Comparison of ENCODE assay signal across 8 mouse cellular contexts in the genomic region with DNA sequence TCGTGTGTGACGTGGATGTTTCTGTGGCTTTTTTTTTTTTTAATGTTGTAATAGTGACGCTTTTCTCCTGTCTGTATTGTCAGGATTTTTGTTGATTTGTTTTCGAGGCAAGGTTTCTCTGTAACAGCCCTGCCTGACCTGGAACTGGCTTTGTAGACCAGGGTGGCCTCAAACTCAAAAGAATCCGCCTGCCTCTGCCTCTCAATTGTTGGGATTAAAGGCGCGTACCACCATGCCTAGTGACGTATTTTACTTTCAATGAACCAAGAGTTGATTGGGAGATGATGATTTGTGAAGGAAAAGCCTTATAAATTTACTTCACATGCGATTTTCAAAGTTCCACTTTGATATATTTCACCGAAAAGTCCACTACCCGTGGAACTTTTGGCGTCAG. TPM values are rescaled to one million over a fixed set of nuclear protein-coding genes. Genes with fewer than 3 reads are reported as not detected.
A peak's percentile ranks its signal among the peaks of the same experiment; 100 is the strongest.
DNase-seq lines count a peak whose midpoint lies in the region; ATAC-seq and TF ChIP-seq lines count a peak whose summit lies in the region.

A gene (minus strand): TSS at position 216 of the 394 bp plus-strand sequence.

- ATAC-seq in embryonic facial prominence, embryonic 11.5 days (replicated peaks; ENCODE audit: insufficient number of reproducible peaks, low FRiP score, low TSS enrichment, low read depth), result no peak
- ATAC-seq in limb, embryonic 15.5 days (ENCODE audit: insufficient number of reproducible peaks, low FRiP score, low TSS enrichment, low read depth), result no peak
- no peak for ATAC-seq in stomach, embryonic 14.5 days (ENCODE audit: insufficient number of reproducible peaks, insufficient read depth, low FRiP score, low read depth)

- no peaks in the 10 kb centered on the region for H3K27me3 ChIP-seq in embryonic facial prominence, embryonic 11.5 days (ENCODE audit: control insufficient read depth, insufficient read depth, low read length)
- no peaks in the 10 kb centered on the region for H3K27me3 ChIP-seq in limb, embryonic 15.5 days
- H3K27me3 ChIP-seq in stomach, embryonic 14.5 days (ENCODE audit: control insufficient read depth, insufficient read depth, low read length), result no peaks in the 10 kb centered on the region

- 30% methylated on average over 12 of the region's 12 CpGs for WGBS in embryonic facial prominence, embryonic 11.5 days
- WGBS in limb, embryonic 15.5 days, result 21% methylated on average over 12 of the region's 12 CpGs
- WGBS in stomach, embryonic 14.5 days, result 24% methylated on average over 12 of the region's 12 CpGs

- no peaks in the 10 kb centered on the region for H3K36me3 ChIP-seq in ES-E14 (ENCODE audit: control insufficient read depth, insufficient read depth, low read length, poor library complexity, severe bottlenecking)
- no peaks in the 10 kb centered on the region; the same call in 1 of the 2 replicates for H3K36me3 ChIP-seq in embryonic facial prominence, embryonic 11.5 days (replicated peaks; ENCODE audit: control insufficient read depth, insufficient read depth, low read depth, low read length)
- 0 out of 2 replicates have a peak, but pooled peaks cover 7% of the 10 kb centered on the region for H3K36me3 ChIP-seq in limb, embryonic 15.5 days
- H3K36me3 ChIP-seq in stomach, embryonic 14.5 days (ENCODE audit: control insufficient read depth, insufficient read depth, low read length), result 0 out of 2 replicates have a peak, but pooled peaks cover 7% of the 10 kb centered on the region

- in situ Hi-C loops in ES-E14 (cut with MboI; ENCODE audit: low sequenced_read_pairs in 2 of 2, unreplicated experiment in 2 of 2), result no loop called here

- H3K4me2 ChIP-seq in embryonic facial prominence, embryonic 11.5 days (ENCODE audit: low read depth, low read length), result peak within 1 kb of the TSS; percentile 70
- peak within 1 kb of the TSS; percentile 61 for H3K4me2 ChIP-seq in limb, embryonic 15.5 days
- H3K4me2 ChIP-seq in stomach, embryonic 14.5 days (replicated peaks; ENCODE audit: low read depth, low read length), result peak within 1 kb of the TSS; percentile 59

- no peaks in the 10 kb centered on the region for H3K9me3 ChIP-seq in ES-E14 (ENCODE audit: control insufficient read depth, insufficient read depth, low read depth, low read length)
- H3K9me3 ChIP-seq in embryonic facial prominence, embryonic 11.5 days (replicated peaks; ENCODE audit: control insufficient read depth, low read length), result no peaks in the 10 kb centered on the region
- H3K9me3 ChIP-seq in limb, embryonic 15.5 days, result no peaks in the 10 kb centered on the region
- peaks cover 5% of the 10 kb centered on the region; the same call in 1 of the 2 replicates for H3K9me3 ChIP-seq in stomach, embryonic 14.5 days (ENCODE audit: control insufficient read depth, low read depth, low read length)

- peaks cover 2 to 3% of the 10 kb centered on the region in 2 experiments; a peak in 2 of 4 replicates for H3K4me1 ChIP-seq in ES-E14 (ENCODE audit: control insufficient read depth in 2 of 2, insufficient read depth in 2 of 2, low read length in 2 of 2, poor library complexity in 1 of 2)
- no peaks in the 10 kb centered on the region for H3K4me1 ChIP-seq in embryonic facial prominence, embryonic 11.5 days (ENCODE audit: control insufficient read depth, insufficient read depth, low read length)
- H3K4me1 ChIP-seq in limb, embryonic 15.5 days, result peaks cover 15% of the 10 kb centered on the region
- peaks cover 12% of the 10 kb centered on the region for H3K4me1 ChIP-seq in stomach, embryonic 14.5 days (ENCODE audit: control insufficient read depth, insufficient read depth, low read length)

- peak within 1 kb of the TSS; percentile 99 for H3K9ac ChIP-seq in ES-E14 (ENCODE audit: insufficient read depth, low read depth, low read length, poor library complexity, severe bottlenecking)
- peak within 1 kb of the TSS; percentile 100 for H3K9ac ChIP-seq in embryonic facial prominence, embryonic 11.5 days (replicated peaks; ENCODE audit: low read length)
- H3K9ac ChIP-seq in limb, embryonic 15.5 days, result peak within 1 kb of the TSS; percentile 97
- peak within 1 kb of the TSS; percentile 99 for H3K9ac ChIP-seq in stomach, embryonic 14.5 days (replicated peaks; ENCODE audit: low read depth, low read length)

- peak within 1 kb of the TSS; percentile 84 to 85 for H3K4me3 ChIP-seq in ES-E14 (ENCODE audit: insufficient read depth in 1 of 2, low read depth in 1 of 2, low read length in 2 of 2, poor library complexity in 1 of 2, severe bottlenecking in 1 of 2)
- H3K4me3 ChIP-seq in embryonic facial prominence, embryonic 11.5 days (ENCODE audit: low read depth, low read length), result peak within 1 kb of the TSS; percentile 86
- peak within 1 kb of the TSS; percentile 90 for H3K4me3 ChIP-seq in limb, embryonic 15.5 days
- H3K4me3 ChIP-seq in stomach, embryonic 14.5 days (ENCODE audit: low read depth, low read length), result peak within 1 kb of the TSS; percentile 96

- H3K27ac ChIP-seq in ES-E14 (ENCODE audit: insufficient read depth, low read depth, low read length, poor library complexity, severe bottlenecking), result peak within 1 kb of the TSS; percentile 99
- peak within 1 kb of the TSS; percentile 100 for H3K27ac ChIP-seq in embryonic facial prominence, embryonic 11.5 days (replicated peaks; ENCODE audit: low read depth, low read length)
- H3K27ac ChIP-seq in limb, embryonic 15.5 days, result peak within 1 kb of the TSS; percentile 100
- H3K27ac ChIP-seq in stomach, embryonic 14.5 days (ENCODE audit: low read length), result peak within 1 kb of the TSS; percentile 100

- DNase-seq in heart, adult 8-10 months (ENCODE audit: low spot score), result no peak
- no peak for DNase-seq in heart, adult 11 months
- DNase-seq in ES-E14 (ENCODE audit: low read depth, low spot score), result no peak
- no peak for DNase-seq in embryonic facial prominence, embryonic 11.5 days (ENCODE audit: low spot score)
- peak; percentile 13 for DNase-seq in heart, postnatal 4 days
- DNase-seq in urinary bladder, postnatal 36 days (ENCODE audit: low spot score in 2 of 2), result no peak

TF ChIP-seq in ES-E14, 5 proteins besides CTCF, POLR2A, EP300 and RAD21:
- TF ChIP-seq ZC3H11A (IDR thresholded peaks at IDR 0.05; ENCODE audit: borderline replicate concordance, low read depth, low read length) (no peak), ZNF384 (IDR thresholded peaks at IDR 0.05; ENCODE audit: low read depth, low read length) (0 out of 2 replicates have a peak, but pooled peaks have one; percentile 38), MAFK (IDR thresholded peaks at IDR 0.05; ENCODE audit: insufficient read depth, low read depth, low read length) (no peak), CHD2 (IDR thresholded peaks at IDR 0.05; ENCODE audit: low read depth, low read length) (no peak), HCFC1 (IDR thresholded peaks at IDR 0.05; ENCODE audit: borderline replicate concordance, insufficient read depth, low read length) (no peak; the same call in 1 of the 2 replicates)

RNA-seq across cellular contexts. Expression of the gene that starts here (rescaled TPM):
- total RNA-seq in heart, adult 8-10 months (2022), result 10 to 100 TPM in 3 of 4 experiments, 1 to 10 TPM in 1; 9.6 to 17.7 (median 14.0) TPM
- total RNA-seq in ES-E14 (2012; rRNA removed), result 19.0 and 21.8 TPM in 2 replicates
- 99.0 and 104 TPM in 2 replicates for polyA plus RNA-seq in embryonic facial prominence, embryonic 11.5 days (2014; fragmentation: Nextera tagmentation; extraction: Ambion mirVana)
- 10 to 100 TPM; 25.7 to 30.0 TPM for total RNA-seq in heart, postnatal 4 days (2021)
- polyA plus RNA-seq in limb, embryonic 15.5 days (2015; fragmentation: Nextera tagmentation; extraction: Ambion mirVana), result 44.5 and 46.2 TPM in 2 replicates
- 45.9 and 51.1 TPM in 2 replicates for polyA plus RNA-seq in stomach, embryonic 14.5 days (2014; fragmentation: Nextera tagmentation; extraction: Ambion mirVana)
